Mouse (Mus musculus) embryonic facial prominence, embryonic 14.5 days (tissue): ENCODE results near the gene Ssu2. TPM values are rescaled to one million over a fixed set of nuclear protein-coding genes. Genes with fewer than 3 reads are reported as not detected.

Experiments used
- ATAC-seq: fragments of 200-750 bp; cut with Nextera tagmentation; 2 replicates; pipeline ENCODE4 v1.8.0; 2017; ENCODE audit warnings: low read depth, moderate number of reproducible peaks, moderate TSS enrichment
- DNase-seq: peaks from one replicate; pipeline ENCODE4 v3.0.0-alpha.2; 2015; ENCODE audit warnings: low spot score
- H3K27ac ChIP-seq: fragments of 300-500 bp; sonication (generic); replicated peaks from 2 replicates; pipeline ENCODE4 v1.5.1; 2014; ENCODE audit warnings: low read depth, mild to moderate bottlenecking, low read length, moderate library complexity
- H3K27me3 ChIP-seq: fragments of 300-500 bp; sonication (generic); replicated peaks from 2 replicates; pipeline ENCODE4 v1.6.1; 2014; ENCODE audit warnings: low read length; ENCODE audit not compliant: control insufficient read depth, insufficient read depth
- H3K36me3 ChIP-seq: fragments of 300-500 bp; sonication (generic); 2 replicates; pipeline ENCODE4 v1.6.1; 2014; ENCODE audit warnings: low read length, mixed read lengths; ENCODE audit not compliant: control insufficient read depth, insufficient read depth
- H3K4me1 ChIP-seq: fragments of 300-500 bp; sonication (generic); 2 replicates; pipeline ENCODE4 v1.6.1; 2014; ENCODE audit warnings: antibody characterized with exemption, low read length; ENCODE audit not compliant: control insufficient read depth, insufficient read depth
- H3K4me2 ChIP-seq: fragments of 300-500 bp; sonication (generic); 2 replicates; pipeline ENCODE4 v1.6.1; 2014; ENCODE audit warnings: low read depth, mild to moderate bottlenecking, low read length, moderate library complexity, mixed read lengths
- H3K4me3 ChIP-seq: fragments of 300-500 bp; sonication (generic); 2 replicates; pipeline ENCODE4 v1.5.1; 2014; ENCODE audit warnings: low read depth, mild to moderate bottlenecking, low read length
- H3K9ac ChIP-seq: fragments of 300-500 bp; sonication (generic); 2 replicates; pipeline ENCODE4 v1.6.1; 2014; ENCODE audit warnings: low read depth, mild to moderate bottlenecking, low read length, moderate library complexity, mixed read lengths
- H3K9me3 ChIP-seq: fragments of 300-500 bp; sonication (generic); 2 replicates; pipeline ENCODE4 v1.6.1; 2016; ENCODE audit warnings: low read length; ENCODE audit not compliant: control insufficient read depth
- WGBS: fragments of 180-500 bp; shearing (Covaris S2); extraction: QIAGEN DNeasy Blood & Tissue Kit; methylation state at CpG from one replicate; pipeline ENCODE4 v1.1.7; 2014; 5-methylcytosine and 5-hydroxymethylcytosine counted together
- polyA plus RNA-seq: library from polyadenylated mRNA; unstranded; fragments of >200 nt; fragmentation: Nextera tagmentation; extraction: Ambion mirVana; gene quantifications from 2 replicates; pipeline ENCODE4 v1.2.1, GENCODE M21; 2014

Gene Ssu2
- polyA plus RNA-seq, result 3.0 and 3.3 TPM in 2 replicates

DNA sequence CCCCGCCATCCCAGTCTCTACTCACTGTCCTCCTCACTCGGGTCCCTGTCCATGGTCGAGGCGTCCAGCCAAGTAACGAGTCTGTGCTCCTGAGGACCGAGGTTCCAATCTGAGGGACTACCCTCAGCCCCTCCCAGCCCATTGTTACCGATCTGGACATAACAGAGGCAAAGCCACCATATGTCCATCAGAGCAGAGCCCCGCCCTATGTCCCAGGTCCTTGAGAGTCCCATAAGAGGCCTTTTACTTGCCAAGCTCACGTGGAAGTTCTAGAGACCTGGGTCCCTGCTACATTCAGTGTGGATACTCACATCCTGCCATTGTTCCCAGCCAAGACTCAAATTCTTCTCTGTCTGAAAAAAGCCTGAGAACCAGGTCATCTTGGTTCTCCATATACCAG lies at the start of gene Ssu2:
TSS of gene Ssu2 (minus strand) at position 77 of the 400 bp plus-strand sequence.
- Histone ChIP-seq H3K27me3 (no peaks in the 10 kb centered on the region), H3K4me3 (no peak within 1 kb of the TSS), H3K4me2 (no peak within 1 kb of the TSS), H3K36me3 (no peaks in the 10 kb centered on the region), H3K27ac (no peak within 1 kb of the TSS; the same call in 1 of the 2 replicates), H3K4me1 (peaks cover 6% of the 10 kb centered on the region; the same call in 1 of the 2 replicates), H3K9ac (no peak within 1 kb of the TSS), H3K9me3 (no peaks in the 10 kb centered on the region)
- DNase-seq (peak; percentile 12), ATAC-seq (no peak)
- WGBS, result 79% methylated on average over 9 of the region's 9 CpGs

DNA sequence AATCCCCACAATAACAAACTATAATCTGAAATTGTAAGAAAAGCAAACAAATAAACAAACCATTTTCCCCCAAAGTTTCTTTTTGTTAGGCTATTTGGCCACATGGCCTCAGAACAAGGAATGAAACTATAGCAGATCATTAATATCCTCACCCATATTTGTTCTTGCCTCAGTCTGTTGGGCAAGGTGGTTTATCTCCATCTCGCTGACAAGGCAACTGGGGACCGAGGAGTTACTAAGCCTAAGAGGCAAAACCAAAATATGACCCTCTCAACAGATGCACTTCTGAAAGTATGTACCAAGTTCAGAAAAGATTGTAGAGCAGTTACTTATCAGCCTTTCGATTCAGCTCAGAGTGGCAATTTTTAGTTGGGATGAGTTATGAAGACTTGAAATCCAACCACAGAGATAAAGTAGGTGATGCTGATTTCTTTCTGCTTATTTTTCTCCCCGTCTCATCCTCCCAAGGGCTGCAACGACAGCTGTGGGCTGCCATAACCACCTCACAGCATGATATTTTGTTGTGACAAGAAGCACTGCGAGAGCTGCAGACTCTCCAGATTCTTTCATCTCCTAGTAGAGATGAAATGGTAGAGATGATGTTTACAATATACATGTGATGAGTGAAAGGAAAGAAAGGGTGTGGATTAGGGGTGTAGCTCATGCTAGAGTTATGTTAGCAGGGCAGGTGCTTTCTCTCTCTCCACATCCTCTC lies 38.4 kb upstream of the Ssu2 start:
- H3K4me3 ChIP-seq, result no peak overlapping the region
- DNase-seq (no peak), ATAC-seq (no peak)
- no peaks in the 10 kb centered on the region for H3K27me3 ChIP-seq
- no peaks in the 10 kb centered on the region for H3K36me3 ChIP-seq
- no peak overlapping the region for H3K4me2 ChIP-seq
- no peak overlapping the region for H3K27ac ChIP-seq
- no peaks in the 10 kb centered on the region for H3K4me1 ChIP-seq
- WGBS, result 76% methylated on average over 6 of the region's 6 CpGs
- H3K9me3 ChIP-seq, result peaks cover 6% of the 10 kb centered on the region; the same call in 1 of the 2 replicates
- H3K9ac ChIP-seq, result no peak overlapping the region

DNA sequence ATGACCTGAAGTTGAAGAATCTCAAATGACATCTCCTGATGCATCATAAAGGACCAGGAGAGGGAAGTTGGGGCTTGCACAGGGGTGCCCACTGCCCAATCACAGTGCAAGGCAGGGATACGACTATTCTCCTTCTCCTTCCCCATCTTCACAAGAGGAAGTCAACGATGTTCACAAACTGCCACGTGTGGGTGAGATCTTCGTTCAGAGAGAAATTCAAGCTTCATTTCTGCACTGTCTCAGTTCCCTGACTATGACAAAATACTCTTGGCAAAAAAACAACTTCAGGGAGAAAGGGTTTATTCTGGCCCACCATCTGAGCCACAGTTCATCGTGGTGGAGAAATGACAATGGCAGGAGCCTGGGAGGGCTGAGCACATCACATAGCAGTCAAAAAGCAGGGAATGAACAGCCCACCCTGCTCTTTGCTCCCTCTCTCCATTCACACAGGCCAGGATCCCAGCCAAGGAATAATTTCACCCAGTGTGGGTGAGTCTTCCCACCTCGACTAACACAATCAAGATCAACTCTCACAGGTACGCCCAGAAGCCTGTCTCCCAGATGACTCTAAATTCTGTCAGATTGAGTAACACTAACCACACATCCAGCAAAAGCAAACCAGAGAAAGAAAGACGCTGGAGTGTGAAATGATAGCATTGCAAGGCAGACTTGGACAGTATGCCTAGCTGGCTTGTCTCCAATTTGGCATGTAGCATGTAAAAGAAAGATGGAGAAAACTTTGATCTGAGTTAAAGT lies 36.1 kb upstream of the Ssu2 start:
- Histone ChIP-seq H3K36me3 (no peaks in the 10 kb centered on the region), H3K9ac (no peak overlapping the region), H3K27ac (no peak overlapping the region), H3K4me3 (no peak overlapping the region), H3K9me3 (peaks cover 6% of the 10 kb centered on the region; the same call in 1 of the 2 replicates), H3K4me2 (no peak overlapping the region), H3K27me3 (no peaks in the 10 kb centered on the region), H3K4me1 (no peaks in the 10 kb centered on the region)
- peak; percentile 77; the same call in 1 of the 2 replicates for ATAC-seq
- WGBS, result 67% methylated on average over 8 of the region's 8 CpGs
- peak; percentile 88 for DNase-seq

DNA sequence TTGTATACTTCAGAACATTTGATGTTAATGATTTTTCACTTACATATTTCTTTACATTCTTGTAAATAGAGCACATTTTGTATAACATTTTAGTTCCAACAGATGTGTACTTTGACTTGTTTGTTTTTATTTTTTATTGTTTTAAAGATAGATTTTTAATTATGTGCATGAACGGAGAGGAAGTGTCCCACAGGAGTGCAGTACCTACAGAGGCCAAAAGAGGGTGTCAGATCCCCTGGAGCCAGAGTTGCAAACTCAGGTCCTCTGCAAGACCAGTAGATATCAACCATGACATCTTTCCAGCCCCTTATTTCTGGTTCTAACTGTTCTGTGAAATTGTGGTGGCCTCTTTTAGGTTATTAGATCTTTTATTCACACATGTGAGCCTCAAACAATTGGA lies 33.1 kb upstream of the Ssu2 start:
- Histone ChIP-seq H3K4me2 (no peak overlapping the region), H3K9me3 (peaks cover 6% of the 10 kb centered on the region; the same call in 1 of the 2 replicates), H3K4me1 (no peaks in the 10 kb centered on the region), H3K27me3 (no peaks in the 10 kb centered on the region), H3K4me3 (no peak overlapping the region), H3K9ac (no peak overlapping the region), H3K36me3 (no peaks in the 10 kb centered on the region), H3K27ac (no peak overlapping the region)
- ATAC-seq (no peak), DNase-seq (no peak)
- 92% methylated on average over 1 of the region's 1 CpGs for WGBS

DNA sequence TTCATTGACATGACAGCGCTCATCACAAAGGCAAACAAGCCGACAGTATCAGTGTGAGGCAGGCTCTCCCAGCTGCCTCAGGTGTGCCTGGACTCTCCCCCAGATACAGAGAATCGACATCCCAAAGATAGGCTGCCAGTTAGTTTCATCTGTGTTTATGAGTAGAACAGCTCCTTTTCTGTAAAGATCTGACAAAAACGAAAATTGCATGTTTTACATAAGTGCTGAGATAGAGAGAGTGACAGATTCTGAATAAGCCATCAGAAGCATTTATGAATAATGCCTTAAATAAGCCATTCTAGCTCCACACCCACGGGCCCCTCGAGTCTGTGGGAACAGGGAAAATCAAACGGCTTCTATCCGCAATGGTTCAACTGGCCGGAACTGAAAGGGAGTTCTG lies 31.5 kb upstream of the Ssu2 start:
- no peaks in the 10 kb centered on the region for H3K27me3 ChIP-seq
- 80% methylated on average over 9 of the region's 9 CpGs for WGBS
- no peaks in the 10 kb centered on the region for H3K36me3 ChIP-seq
- ATAC-seq (no peak), DNase-seq (no peak)
- no peak overlapping the region for H3K4me3 ChIP-seq
- no peak overlapping the region for H3K4me2 ChIP-seq
- no peak overlapping the region for H3K27ac ChIP-seq
- H3K9ac ChIP-seq, result no peak overlapping the region
- H3K9me3 ChIP-seq, result peaks cover 6% of the 10 kb centered on the region; the same call in 1 of the 2 replicates
- no peaks in the 10 kb centered on the region for H3K4me1 ChIP-seq

DNA sequence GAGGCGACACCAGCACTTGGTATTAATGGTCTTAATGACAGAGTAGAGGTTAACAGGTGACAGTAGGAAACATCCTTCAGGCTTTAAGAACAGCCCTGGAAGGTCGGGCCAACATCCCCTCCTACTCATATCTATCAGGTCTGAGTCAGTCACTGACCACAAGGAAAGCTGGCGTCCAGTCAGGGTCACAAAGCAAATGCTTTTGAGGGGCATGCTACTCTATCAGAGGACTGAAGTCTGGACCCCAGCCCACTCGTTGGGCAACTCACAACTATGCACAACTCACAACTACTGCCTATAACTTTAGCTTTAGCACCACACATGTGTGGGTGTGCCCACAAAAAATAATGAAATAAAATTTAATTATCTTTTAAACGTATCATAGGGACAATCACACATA lies 16.3 kb upstream of the Ssu2 start:
- DNase-seq (no peak), ATAC-seq (no peak)
- no peak overlapping the region for H3K9ac ChIP-seq
- no peak overlapping the region for H3K4me3 ChIP-seq
- H3K4me1 ChIP-seq, result no peaks in the 10 kb centered on the region; the same call in 1 of the 2 replicates
- 80% methylated on average over 5 of the region's 5 CpGs for WGBS
- H3K4me2 ChIP-seq, result no peak overlapping the region
- H3K27me3 ChIP-seq, result no peaks in the 10 kb centered on the region
- no peak overlapping the region for H3K27ac ChIP-seq
- no peaks in the 10 kb centered on the region for H3K36me3 ChIP-seq
- H3K9me3 ChIP-seq, result no peaks in the 10 kb centered on the region

DNA sequence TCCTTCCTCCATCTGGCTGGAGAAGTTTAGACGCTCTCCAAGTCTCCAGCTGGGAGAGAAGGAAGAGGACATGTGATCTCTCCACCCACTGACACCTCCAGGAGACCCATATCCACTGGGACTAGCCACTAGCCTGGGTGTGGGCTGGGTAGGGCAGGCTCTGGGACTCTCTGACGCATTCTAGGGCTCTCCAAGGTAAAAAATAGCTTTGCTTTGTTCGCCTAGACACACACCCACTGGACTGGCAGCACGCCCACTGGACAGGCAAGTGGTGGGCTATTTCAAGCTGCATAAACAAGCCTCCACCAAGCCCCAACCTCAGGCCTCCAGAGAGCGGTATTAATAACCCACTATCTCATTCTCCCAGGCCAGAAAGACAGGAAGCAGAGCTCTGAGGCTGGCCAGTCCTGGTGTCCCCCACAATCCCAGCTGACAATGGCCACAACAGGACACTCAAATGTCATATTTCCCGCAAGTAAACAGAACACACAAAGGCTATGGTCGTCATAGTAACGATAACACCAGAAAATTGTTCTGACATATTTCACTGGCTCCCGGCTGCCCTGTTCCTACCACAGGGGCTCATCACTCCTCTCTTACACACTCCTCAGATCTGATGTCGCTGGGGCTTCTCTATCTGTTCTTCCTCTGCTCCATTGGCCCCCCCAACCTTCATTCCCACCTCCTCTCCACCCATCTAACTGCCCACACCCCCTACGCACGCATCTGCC lies 14.3 kb upstream of the Ssu2 start:
- peak overlapping the region; percentile 34; the same call in 1 of the 2 replicates for H3K27ac ChIP-seq
- DNase-seq, result peak; percentile 83
- 73% methylated on average over 12 of the region's 12 CpGs for WGBS

DNA sequence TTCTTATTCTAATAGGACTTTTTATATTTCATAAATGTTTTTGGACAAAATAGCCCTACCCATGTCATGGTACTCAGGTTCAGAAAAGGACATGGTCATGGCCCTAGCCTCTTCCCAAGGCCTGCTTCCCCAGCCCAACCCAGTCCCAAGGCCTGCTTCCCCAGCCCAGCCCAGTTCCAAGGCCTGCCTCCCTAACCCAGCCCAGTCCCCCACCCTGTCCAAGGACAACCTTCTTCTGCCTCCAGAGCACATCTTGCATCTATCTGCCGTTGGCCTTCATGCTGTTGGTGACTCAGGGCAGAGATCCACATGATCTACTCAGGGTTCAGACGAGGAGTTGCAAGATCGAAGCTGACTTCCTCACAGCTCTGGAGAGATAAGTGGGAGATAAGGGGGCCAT lies 9.5 kb upstream of the Ssu2 start:
- 83% methylated on average over 3 of the region's 3 CpGs for WGBS
- DNase-seq (no peak), ATAC-seq (no peak)
- Histone ChIP-seq H3K27me3 (no peaks in the 10 kb centered on the region), H3K4me1 (no peaks in the 10 kb centered on the region; the same call in 1 of the 2 replicates), H3K27ac (no peak overlapping the region), H3K9ac (no peak overlapping the region), H3K4me3 (no peak overlapping the region), H3K36me3 (no peaks in the 10 kb centered on the region), H3K4me2 (no peak overlapping the region), H3K9me3 (no peaks in the 10 kb centered on the region)

More for the DNA sequence above, 14.3 kb upstream of the Ssu2 start:
- Histone ChIP-seq H3K9ac (no peak overlapping the region), H3K4me2 (no peak overlapping the region), H3K9me3 (no peaks in the 10 kb centered on the region), H3K36me3 (no peaks in the 10 kb centered on the region), H3K4me3 (no peak overlapping the region), H3K4me1 (no peaks in the 10 kb centered on the region; the same call in 1 of the 2 replicates), H3K27me3 (no peaks in the 10 kb centered on the region)
- peak; percentile 85 for ATAC-seq
